12 mouse cellular contexts compared by ENCODE assay signal in genomic region chr8:85591532-85591931, GRCm38 (mm10).
"Had no signal": no experiment of that assay in that cellular context is flagged by ENCODE, and none has a peak within 500 bp of the region (broad histone marks: within the 10 kb centered on the region; RNA-seq: fewer than 3 reads in every experiment).

No protein-coding gene starts in this region.

- DNase-seq: left cerebral cortex, postnatal 4 days; lung, adult 18-20 months; lung, postnatal 4 days; midbrain, embryonic 14.5 days; thymus, postnatal 4 days had no signal

- H3K36me3 ChIP-seq: limb, embryonic 13.5 days; midbrain, embryonic 10.5 days; neural tube, embryonic 12.5 days had no signal

- H3K9ac ChIP-seq: limb, embryonic 13.5 days; liver, embryonic 14.5 days; neural tube, embryonic 12.5 days had no signal

- H3K27me3 ChIP-seq: limb, embryonic 13.5 days; neural tube, embryonic 12.5 days had no signal

- H3K9me3 ChIP-seq: limb, embryonic 13.5 days; midbrain, embryonic 10.5 days; neural tube, embryonic 12.5 days had no signal

- H3K27ac ChIP-seq: layer of hippocampus, adult 2 months; limb, embryonic 13.5 days; liver, embryonic 14.5 days; midbrain, embryonic 10.5 days; neural tube, embryonic 12.5 days; stomach, postnatal 0 days had no signal

- H3K4me2 ChIP-seq: limb, embryonic 13.5 days; neural tube, embryonic 12.5 days had no signal

- H3K4me1 ChIP-seq: neural tube, embryonic 12.5 days had no signal

- H3K4me3 ChIP-seq: layer of hippocampus, adult 2 months; limb, embryonic 13.5 days; midbrain, embryonic 10.5 days; myocyte; neural tube, embryonic 12.5 days had no signal
